8 mouse cellular contexts compared by ENCODE assay signal in genomic region chr8:92855171-92855894, GRCm38 (mm10). TPM values are rescaled to one million over a fixed set of nuclear protein-coding genes. Genes with fewer than 3 reads are reported as not detected.
A peak's percentile ranks its signal among the peaks of the same experiment; 100 is the strongest.
DNase-seq lines count a peak whose midpoint lies in the region; ATAC-seq and TF ChIP-seq lines count a peak whose summit lies in the region.

TSS of gene Lpcat2 (plus strand) at chr8:92855339.

- H3K27me3 ChIP-seq in embryonic facial prominence, embryonic 12.5 days = no peaks in the 10 kb centered on the region; the same call in 1 of the 2 replicates
- H3K27me3 ChIP-seq in limb, embryonic 13.5 days = peaks cover 6% of the 10 kb centered on the region; the same call in 1 of the 2 replicates
- H3K27me3 ChIP-seq in midbrain, embryonic 12.5 days = peaks cover 24% of the 10 kb centered on the region
- no peaks in the 10 kb centered on the region for H3K27me3 ChIP-seq in small intestine, adult 2 months (ENCODE audit: control insufficient read depth, insufficient read depth, low read length)

- peak within 1 kb of the TSS; percentile 56 for H3K9ac ChIP-seq in embryonic facial prominence, embryonic 12.5 days
- H3K9ac ChIP-seq in limb, embryonic 13.5 days = peak within 1 kb of the TSS; percentile 76
- peak within 1 kb of the TSS; percentile 78 for H3K9ac ChIP-seq in midbrain, embryonic 12.5 days (replicated peaks)

- no peaks in the 10 kb centered on the region for H3K9me3 ChIP-seq in embryonic facial prominence, embryonic 12.5 days
- no peaks in the 10 kb centered on the region for H3K9me3 ChIP-seq in limb, embryonic 13.5 days
- no peaks in the 10 kb centered on the region for H3K9me3 ChIP-seq in midbrain, embryonic 12.5 days

- peaks cover 24% of the 10 kb centered on the region for H3K36me3 ChIP-seq in embryonic facial prominence, embryonic 12.5 days
- peaks cover 33% of the 10 kb centered on the region for H3K36me3 ChIP-seq in limb, embryonic 13.5 days
- H3K36me3 ChIP-seq in midbrain, embryonic 12.5 days = no peaks in the 10 kb centered on the region
- H3K36me3 ChIP-seq in small intestine, adult 2 months (ENCODE audit: control insufficient read depth, insufficient read depth, low read length) = no peaks in the 10 kb centered on the region

- WGBS in bone marrow, adult 2 months = under 1% methylated on average over 50 of the region's 50 CpGs
- WGBS in embryonic facial prominence, embryonic 12.5 days = 1% methylated on average over 50 of the region's 50 CpGs
- WGBS in limb, embryonic 13.5 days = under 1% methylated on average over 50 of the region's 50 CpGs
- WGBS in midbrain, embryonic 12.5 days = under 1% methylated on average over 50 of the region's 50 CpGs
- WGBS in small intestine, adult 2 months = 3% methylated on average over 50 of the region's 50 CpGs

- peak; percentile 15; the same call in 1 of the 2 replicates for TF ChIP-seq POLR2A in bone marrow, adult 2 months (IDR thresholded peaks at IDR 0.05; ENCODE audit: borderline replicate concordance, control insufficient read depth, low read depth, low read length)
- no peak for TF ChIP-seq POLR2A in small intestine, adult 2 months (IDR thresholded peaks at IDR 0.05; ENCODE audit: low read depth, low read length)

- ATAC-seq in embryonic facial prominence, embryonic 12.5 days (ENCODE audit: insufficient number of reproducible peaks, insufficient read depth, low FRiP score, low TSS enrichment) = peak; percentile 53; the same call in 1 of the 2 replicates
- peak; percentile 57; the same call in 1 of the 2 replicates for ATAC-seq in limb, embryonic 13.5 days (ENCODE audit: low FRiP score, low read depth)
- peak; percentile 82 for ATAC-seq in midbrain, embryonic 12.5 days (ENCODE audit: low FRiP score, low read depth)

- TF ChIP-seq CTCF in bone marrow, adult 2 months (IDR thresholded peaks at IDR 0.05; ENCODE audit: control insufficient read depth, insufficient read depth, low read length) = no peak
- TF ChIP-seq CTCF in small intestine, adult 2 months (IDR thresholded peaks at IDR 0.05; ENCODE audit: extremely low read depth, insufficient read length, insufficient replicate concordance, low read depth, low read length) = no peak

- peak within 1 kb of the TSS; percentile 75 for H3K4me2 ChIP-seq in embryonic facial prominence, embryonic 12.5 days (replicated peaks)
- peak within 1 kb of the TSS; percentile 82 for H3K4me2 ChIP-seq in limb, embryonic 13.5 days (replicated peaks)
- H3K4me2 ChIP-seq in midbrain, embryonic 12.5 days (replicated peaks) = peak within 1 kb of the TSS; percentile 86

- DNase-seq in heart, adult 9 months (ENCODE audit: low spot score in 2 of 2) = peak; percentile 43 to 44
- peak; percentile 41 to 67 for DNase-seq in kidney, adult 8-10 months
- no peak for DNase-seq in yolk sac, embryonic 10.5 days (ENCODE audit: low spot score)

- peak within 1 kb of the TSS; percentile 78 for H3K27ac ChIP-seq in bone marrow, adult 2 months (ENCODE audit: control insufficient read depth, insufficient read depth, low read depth, low read length, poor library complexity)
- no peak within 1 kb of the TSS for H3K27ac ChIP-seq in embryonic facial prominence, embryonic 12.5 days
- H3K27ac ChIP-seq in limb, embryonic 13.5 days = no peak within 1 kb of the TSS
- no peak within 1 kb of the TSS for H3K27ac ChIP-seq in midbrain, embryonic 12.5 days (replicated peaks)
- H3K27ac ChIP-seq in small intestine, adult 2 months (ENCODE audit: insufficient read depth, low read depth, low read length) = peak within 1 kb of the TSS; percentile 37; the same call in 1 of the 2 replicates

- H3K4me1 ChIP-seq in bone marrow, adult 2 months (ENCODE audit: control insufficient read depth, insufficient read depth, low read length) = peaks cover 3% of the 10 kb centered on the region
- peaks cover 3% of the 10 kb centered on the region; the same call in 1 of the 2 replicates for H3K4me1 ChIP-seq in embryonic facial prominence, embryonic 12.5 days
- H3K4me1 ChIP-seq in limb, embryonic 13.5 days = peaks cover 17% of the 10 kb centered on the region
- H3K4me1 ChIP-seq in midbrain, embryonic 12.5 days = 0 out of 2 replicates have a peak, but pooled peaks cover 4% of the 10 kb centered on the region
- peaks cover 4% of the 10 kb centered on the region for H3K4me1 ChIP-seq in small intestine, adult 2 months (ENCODE audit: control insufficient read depth, insufficient read depth, insufficient read length, low read length)

- peak within 1 kb of the TSS; percentile 80 for H3K4me3 ChIP-seq in bone marrow, adult 2 months (replicated peaks; ENCODE audit: control insufficient read depth, low read depth, low read length)
- peak within 1 kb of the TSS; percentile 49 for H3K4me3 ChIP-seq in embryonic facial prominence, embryonic 12.5 days
- peak within 1 kb of the TSS; percentile 62 for H3K4me3 ChIP-seq in limb, embryonic 13.5 days
- H3K4me3 ChIP-seq in midbrain, embryonic 12.5 days = peak within 1 kb of the TSS; percentile 67
- H3K4me3 ChIP-seq in small intestine, adult 2 months (ENCODE audit: low read depth, low read length) = peak within 1 kb of the TSS; percentile 77

RNA-seq across cellular contexts. Expression of gene Lpcat2, which starts in this region (rescaled TPM):
- polyA plus RNA-seq in bone marrow, adult 2 months (2011; ENCODE audit: insufficient read depth, insufficient read length, low replicate concordance, missing spikeins) = 8.1 and 14.8 TPM in 2 replicates
- polyA plus RNA-seq in embryonic facial prominence, embryonic 12.5 days (2016; fragmentation: Nextera tagmentation; extraction: Ambion mirVana) = 7.2 and 8.4 TPM in 2 replicates
- 11.7 and 11.8 TPM in 2 replicates for polyA plus RNA-seq in limb, embryonic 13.5 days (2015; fragmentation: Nextera tagmentation; extraction: Ambion mirVana)
- polyA plus RNA-seq in midbrain, embryonic 12.5 days (2016; fragmentation: Nextera tagmentation; extraction: Ambion mirVana) = 3.5 and 5.9 TPM in 2 replicates
- 1.3 and 2.3 TPM in 2 replicates for polyA plus RNA-seq in small intestine, adult 2 months (2012; rRNA removed)

Comparison
In these comparisons a context has a peak if more than half of its experiments do, and no peak if none do; other contexts are left out.
1. H3K27ac ChIP-seq: peak in bone marrow, adult 2 months (single experiment) and small intestine, adult 2 months (single experiment); none in embryonic facial prominence, embryonic 12.5 days (single experiment), limb, embryonic 13.5 days (single experiment) and midbrain, embryonic 12.5 days (single experiment).
2. Peak in every context shown above with its lines, with median percentiles within 50 percentile points of each other: H3K4me3 ChIP-seq, ATAC-seq, H3K4me2 ChIP-seq and H3K9ac ChIP-seq.